ENCODE assay signal across 8 mouse cellular contexts in genomic region chr4:32238921-32239748, GRCm38 (mm10). TPM values are rescaled to one million over a fixed set of nuclear protein-coding genes. Genes with fewer than 3 reads are reported as not detected.
DNase-seq lines count a peak whose midpoint lies in the region; ATAC-seq lines count a peak whose summit lies in the region.

No protein-coding gene starts in this region.

- WGBS in hindbrain, embryonic 16.5 days, result under 1% methylated on average over 82 of the region's 100 CpGs
- under 1% methylated on average over 98 of the region's 100 CpGs for WGBS in limb, embryonic 10.5 days
- under 1% methylated on average over 85 of the region's 100 CpGs for WGBS in midbrain, embryonic 11.5 days

- H3K27me3 ChIP-seq in hindbrain, embryonic 16.5 days (replicated peaks; ENCODE audit: control insufficient read depth, insufficient read depth, low read length), result no peaks in the 10 kb centered on the region
- no peaks in the 10 kb centered on the region for H3K27me3 ChIP-seq in limb, embryonic 10.5 days (ENCODE audit: low read depth, poor library complexity, severe bottlenecking)
- H3K27me3 ChIP-seq in midbrain, embryonic 11.5 days (ENCODE audit: control insufficient read depth, insufficient read depth, low read length), result peaks cover 2% of the 10 kb centered on the region; the same call in 1 of the 2 replicates

- H3K4me3 ChIP-seq in hindbrain, embryonic 16.5 days (ENCODE audit: low read length), result peak overlapping the region; percentile 90
- peak overlapping the region; percentile 98 for H3K4me3 ChIP-seq in limb, embryonic 10.5 days
- peak overlapping the region; percentile 84 for H3K4me3 ChIP-seq in midbrain, embryonic 11.5 days (ENCODE audit: low read depth, low read length)

- no peaks in the 10 kb centered on the region for H3K9me3 ChIP-seq in hindbrain, embryonic 16.5 days (ENCODE audit: control insufficient read depth, low read length)
- no peaks in the 10 kb centered on the region for H3K9me3 ChIP-seq in limb, embryonic 10.5 days (replicated peaks)
- no peaks in the 10 kb centered on the region for H3K9me3 ChIP-seq in midbrain, embryonic 11.5 days (ENCODE audit: control insufficient read depth, low read length)

- peaks cover 25% of the 10 kb centered on the region for H3K4me1 ChIP-seq in hindbrain, embryonic 16.5 days (ENCODE audit: control insufficient read depth, insufficient read depth, low read depth, low read length)
- H3K4me1 ChIP-seq in limb, embryonic 10.5 days, result peaks cover 89% of the 10 kb centered on the region
- peaks cover 40% of the 10 kb centered on the region for H3K4me1 ChIP-seq in midbrain, embryonic 11.5 days (ENCODE audit: control insufficient read depth, insufficient read depth, low read length)

- no peaks in the 10 kb centered on the region for H3K36me3 ChIP-seq in hindbrain, embryonic 16.5 days (ENCODE audit: control insufficient read depth, insufficient read depth, low read length)
- peaks cover under 1% of the 10 kb centered on the region; the same call in 1 of the 2 replicates for H3K36me3 ChIP-seq in limb, embryonic 10.5 days
- no peaks in the 10 kb centered on the region for H3K36me3 ChIP-seq in midbrain, embryonic 11.5 days (ENCODE audit: control insufficient read depth, insufficient read depth, low read length)

- H3K4me2 ChIP-seq in hindbrain, embryonic 16.5 days (ENCODE audit: low read length), result peak overlapping the region; percentile 73
- H3K4me2 ChIP-seq in midbrain, embryonic 11.5 days, result peak overlapping the region; percentile 95

- peak overlapping the region; percentile 97 for H3K27ac ChIP-seq in hindbrain, embryonic 16.5 days (ENCODE audit: low read depth, low read length)
- H3K27ac ChIP-seq in limb, embryonic 10.5 days, result peak overlapping the region; percentile 99
- H3K27ac ChIP-seq in midbrain, embryonic 11.5 days (ENCODE audit: low read depth, low read length), result peak overlapping the region; percentile 97

- peak overlapping the region; percentile 94 for H3K9ac ChIP-seq in hindbrain, embryonic 16.5 days (ENCODE audit: low read depth, low read length)
- peak overlapping the region; percentile 88 for H3K9ac ChIP-seq in midbrain, embryonic 11.5 days (ENCODE audit: low read length)

- peak; percentile 86 for DNase-seq in T-cell, adult 2 months (ENCODE audit: low spot score)
- DNase-seq in cerebellum, postnatal 14 days, result peak; percentile 66 to 72
- peak; percentile 33 to 47 for DNase-seq in gastrocnemius, adult 8-10 months (ENCODE audit: low spot score in 2 of 2)
- DNase-seq in limb, embryonic 10.5 days (ENCODE audit: low spot score), result peak; percentile 86
- peak; percentile 96 for DNase-seq in midbrain, embryonic 11.5 days (ENCODE audit: low spot score, missing footprints)
- DNase-seq in right cerebral cortex, postnatal 4 days, result peak; percentile 62

- peak; percentile 72 for ATAC-seq in hindbrain, embryonic 16.5 days
- peak; percentile 79 for ATAC-seq in midbrain, embryonic 11.5 days (ENCODE audit: low FRiP score)
- no peak for ATAC-seq in erythroid progenitor cell, adult 5-6 weeks (replicated peaks; ENCODE audit: low FRiP score, poor library complexity, severe bottlenecking)

RNA-seq across cellular contexts. Expression of gene Bach2, which starts 0.5 kb away (rescaled TPM):
- total RNA-seq in gastrocnemius, adult 8-10 months (2022), result 1 to 10 TPM in 3 of 4 experiments, under 1 TPM in 1; 0.96 to 3.2 (median 2.4) TPM
- 19.1 and 20.4 TPM in 2 replicates for polyA plus RNA-seq in hindbrain, embryonic 16.5 days (2015; fragmentation: Nextera tagmentation; extraction: Ambion mirVana)
- 23.0 and 23.5 TPM in 2 replicates for polyA plus RNA-seq in limb, embryonic 10.5 days (2016; fragmentation: Nextera tagmentation; extraction: Ambion mirVana)
- 11.2 and 13.2 TPM in 2 replicates for polyA plus RNA-seq in midbrain, embryonic 11.5 days (2014; fragmentation: Nextera tagmentation; extraction: Ambion mirVana)
- 14.4 and 14.7 TPM in 2 replicates for total RNA-seq in erythroid progenitor cell, adult 5-6 weeks (2015; ENCODE audit: low replicate concordance)
- 2.1 and 12.8 TPM in 2 replicates for total RNA-seq in erythroid progenitor cell, adult 5-6 weeks (2017; ENCODE audit: low replicate concordance)

Comparison
In these comparisons a context has a peak if more than half of its experiments do, and no peak if none do; other contexts are left out.
1. DNase-seq: peak in every context shown above with its lines; median percentile 96 in midbrain, embryonic 11.5 days; 86 in T-cell, adult 2 months; 86 in limb, embryonic 10.5 days; 69 in cerebellum, postnatal 14 days; 62 in right cerebral cortex, postnatal 4 days; 40 in gastrocnemius, adult 8-10 months.